21 mouse cellular contexts compared by ENCODE assay signal in the genomic region with DNA sequence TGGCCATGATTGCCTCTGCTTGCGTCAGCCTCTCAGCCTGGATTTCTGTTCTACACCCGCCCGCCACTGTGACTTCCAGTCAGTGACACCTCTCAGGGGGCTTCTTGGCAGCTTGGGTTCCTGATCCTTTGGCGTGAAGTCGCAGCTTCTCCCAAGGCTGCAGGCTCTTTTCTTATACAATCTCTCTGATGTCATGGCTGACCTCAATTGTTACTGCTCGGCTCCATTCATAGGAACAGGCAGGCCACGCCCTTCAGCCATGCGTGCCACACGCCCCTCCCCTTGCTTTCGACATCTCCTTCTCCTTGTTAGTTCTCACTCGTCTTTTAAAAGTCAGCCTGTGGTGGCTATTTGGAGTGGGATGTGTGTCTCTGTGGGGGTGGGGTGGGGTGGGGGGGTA.
DNase-seq lines count a peak whose midpoint lies in the region; ATAC-seq and TF ChIP-seq lines count a peak whose summit lies in the region.
"Had no signal": no experiment of that assay in that cellular context is flagged by ENCODE, and none has a peak within 500 bp of the region (broad histone marks: within the 10 kb centered on the region; RNA-seq: fewer than 3 reads in every experiment).

No protein-coding gene starts in this region.

- H3K4me1 ChIP-seq in lung, embryonic 14.5 days (ENCODE audit: insufficient read depth), result no peaks in the 10 kb centered on the region
- no peaks in the 10 kb centered on the region for H3K4me1 ChIP-seq in hindbrain, embryonic 16.5 days (ENCODE audit: control insufficient read depth, insufficient read depth, low read depth, low read length)
- H3K4me1 ChIP-seq: forebrain, embryonic 13.5 days; liver, embryonic 12.5 days; midbrain, embryonic 12.5 days; neural tube, embryonic 12.5 days had no signal

- no peaks in the 10 kb centered on the region for H3K27me3 ChIP-seq in lung, embryonic 14.5 days (ENCODE audit: insufficient read depth, low read length)
- no peaks in the 10 kb centered on the region; the same call in 1 of the 2 replicates for H3K27me3 ChIP-seq in hindbrain, embryonic 16.5 days (replicated peaks; ENCODE audit: control insufficient read depth, insufficient read depth, low read length)
- H3K27me3 ChIP-seq: limb, embryonic 12.5 days; midbrain, embryonic 12.5 days; neural tube, embryonic 12.5 days had no signal

- no peak overlapping the region for H3K4me2 ChIP-seq in lung, embryonic 14.5 days
- no peak overlapping the region for H3K4me2 ChIP-seq in hindbrain, embryonic 16.5 days (ENCODE audit: low read length)
- H3K4me2 ChIP-seq: forebrain, embryonic 13.5 days; heart, embryonic 15.5 days; limb, embryonic 12.5 days; liver, embryonic 12.5 days; midbrain, embryonic 12.5 days; neural tube, embryonic 12.5 days had no signal

- H3K36me3 ChIP-seq in lung, embryonic 14.5 days (ENCODE audit: insufficient read depth), result no peaks in the 10 kb centered on the region
- H3K36me3 ChIP-seq in hindbrain, embryonic 16.5 days (ENCODE audit: control insufficient read depth, insufficient read depth, low read length), result no peaks in the 10 kb centered on the region
- H3K36me3 ChIP-seq: G1E; heart, embryonic 15.5 days; hindbrain, embryonic 10.5 days; limb, embryonic 12.5 days; liver, embryonic 12.5 days; midbrain, embryonic 12.5 days; neural tube, embryonic 12.5 days had no signal

- H3K9me3 ChIP-seq in lung, embryonic 14.5 days (ENCODE audit: low read depth, low read length), result no peaks in the 10 kb centered on the region
- peaks cover 3% of the 10 kb centered on the region; the same call in 1 of the 2 replicates for H3K9me3 ChIP-seq in hindbrain, embryonic 16.5 days (ENCODE audit: control insufficient read depth, low read length)
- H3K9me3 ChIP-seq: forebrain, embryonic 13.5 days; heart, embryonic 15.5 days; liver, embryonic 12.5 days; midbrain, embryonic 12.5 days had no signal

- DNase-seq in lung, embryonic 14.5 days, result peak; percentile 46
- DNase-seq in lung, postnatal 25 days (ENCODE audit: low spot score), result no peak
- DNase-seq in ES-CJ7 (ENCODE audit: low read depth, low spot score) (peak; percentile 73), NIH3T3 (ENCODE audit: low read depth) (peak; percentile 16)
- DNase-seq in spleen, adult 18-20 months, result no peak
- DNase-seq: adrenal gland, adult 2 months; cerebellum, postnatal 14 days; gastrocnemius, postnatal 14 days; kidney, adult 11 months; thymus, postnatal 25 days had no signal

- WGBS in lung, embryonic 14.5 days, result 26% methylated on average over 11 of the region's 11 CpGs
- WGBS in hindbrain, embryonic 16.5 days, result 44% methylated on average over 11 of the region's 11 CpGs

- no peak overlapping the region for H3K27ac ChIP-seq in lung, embryonic 14.5 days (ENCODE audit: low read depth)
- no peak overlapping the region for H3K27ac ChIP-seq in hindbrain, embryonic 16.5 days (ENCODE audit: low read depth, low read length)
- H3K27ac ChIP-seq: forebrain, embryonic 13.5 days; heart, embryonic 15.5 days; hindbrain, embryonic 10.5 days; limb, embryonic 12.5 days; liver, embryonic 12.5 days; macrophage; midbrain, embryonic 12.5 days; neural tube, embryonic 12.5 days had no signal

- no peak overlapping the region for H3K4me3 ChIP-seq in lung, embryonic 14.5 days (ENCODE audit: low read depth, low read length)
- no peak overlapping the region for H3K4me3 ChIP-seq in hindbrain, embryonic 16.5 days (ENCODE audit: low read length)
- H3K4me3 ChIP-seq: forebrain, embryonic 13.5 days; heart, embryonic 15.5 days; hindbrain, embryonic 10.5 days; limb, embryonic 12.5 days; liver, embryonic 12.5 days; midbrain, embryonic 12.5 days; neural tube, embryonic 12.5 days had no signal

- TF ChIP-seq CTCF in lung, embryonic 14.5 days (IDR thresholded peaks at IDR 0.05; ENCODE audit: low read depth), result no peak

- no peak for ATAC-seq in lung, embryonic 14.5 days (ENCODE audit: insufficient read depth)
- ATAC-seq in megakaryocyte progenitor cell, adult 5-6 weeks (replicated peaks; ENCODE audit: poor library complexity), result peak; percentile 52; the same call in 1 of the 2 replicates
- ATAC-seq in hindbrain, embryonic 16.5 days, result no peak
- ATAC-seq: forebrain, embryonic 13.5 days; liver, embryonic 12.5 days had no signal

- no peak overlapping the region for H3K9ac ChIP-seq in lung, embryonic 14.5 days
- H3K9ac ChIP-seq in hindbrain, embryonic 16.5 days (ENCODE audit: low read depth, low read length), result no peak overlapping the region
- H3K9ac ChIP-seq: forebrain, embryonic 13.5 days; heart, embryonic 15.5 days; limb, embryonic 12.5 days; liver, embryonic 12.5 days; midbrain, embryonic 12.5 days; neural tube, embryonic 12.5 days had no signal

Comparison
In these comparisons a context has a peak if more than half of its experiments do, and no peak if none do; other contexts are left out.
1. DNase-seq: peak in lung, embryonic 14.5 days (single experiment), ES-CJ7 (single experiment) and NIH3T3 (single experiment); none in lung, postnatal 25 days (single experiment) and spleen, adult 18-20 months (0 of 2).